Mouse (Mus musculus): ENCODE measurements around the gene Phactr4. TPM values are rescaled to one million over a fixed set of nuclear protein-coding genes. Genes with fewer than 3 reads are reported as not detected.

Gene Phactr4
- polyA plus RNA-seq, 1 experiment from 2014 or later: 9.9 TPM

DNA sequence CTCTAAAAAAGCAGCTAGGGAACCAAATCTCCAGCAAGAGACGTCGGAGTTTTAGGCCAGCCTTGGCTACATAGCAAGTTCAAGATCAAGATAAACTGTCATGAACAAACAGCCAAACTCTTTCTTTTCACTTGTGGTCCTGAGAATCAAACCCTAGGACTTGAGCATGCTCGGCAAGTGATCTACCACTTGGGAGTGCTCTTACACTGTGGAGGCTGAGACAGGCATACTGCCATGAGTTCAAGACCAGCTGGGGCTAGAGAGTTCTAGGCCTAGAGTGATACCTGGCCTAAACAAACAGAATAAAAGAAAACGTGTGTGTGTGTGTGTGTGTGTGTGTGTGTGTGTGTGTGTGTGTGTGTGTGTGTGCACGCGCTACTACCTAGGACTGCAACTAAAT, 31.9 kb upstream of the Phactr4 start:
- 75% methylated on average over 6 of the region's 6 CpGs for WGBS (ENCODE audit: insufficient replicate concordance)
- no peak for ATAC-seq (ENCODE audit: low read depth)
- no peak overlapping the region for H3K9ac ChIP-seq (ENCODE audit: low read depth, low read length)
- H3K4me1 ChIP-seq (ENCODE audit: control insufficient read depth, low read depth, low read length): peaks cover 4% of the 10 kb centered on the region
- no peaks in the 10 kb centered on the region for H3K9me3 ChIP-seq (replicated peaks; ENCODE audit: control insufficient read depth, low read length)
- no peak overlapping the region for H3K4me3 ChIP-seq (ENCODE audit: low read depth, low read length)
- H3K36me3 ChIP-seq (ENCODE audit: control insufficient read depth, insufficient read depth): peaks cover 11% of the 10 kb centered on the region
- H3K27ac ChIP-seq (ENCODE audit: low read length): no peak overlapping the region
- H3K4me2 ChIP-seq (ENCODE audit: low read depth, low read length): no peak overlapping the region
- H3K27me3 ChIP-seq (ENCODE audit: control insufficient read depth, insufficient read depth, low read depth, low read length): no peaks in the 10 kb centered on the region

DNA sequence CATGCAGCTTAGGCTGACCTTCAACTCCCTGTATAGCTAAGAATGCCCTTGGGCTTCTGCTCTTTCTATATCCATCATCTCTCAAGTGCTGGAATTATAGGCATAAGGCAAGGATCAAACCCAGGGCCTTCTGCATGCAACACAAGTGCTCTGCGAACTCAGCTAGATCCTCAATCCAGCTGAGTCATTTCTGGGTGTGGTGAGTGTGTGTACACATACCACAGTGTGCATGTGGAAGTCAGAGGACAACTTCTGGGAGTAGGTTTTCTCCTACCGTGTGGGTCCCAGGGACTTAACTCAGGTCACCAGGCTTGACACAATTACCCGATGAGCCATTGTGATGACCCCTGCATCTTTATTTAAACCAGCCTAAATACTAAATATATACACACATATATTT, 27.5 kb upstream of the Phactr4 start:
- no peaks in the 10 kb centered on the region for H3K9me3 ChIP-seq (replicated peaks; ENCODE audit: control insufficient read depth, low read length)
- H3K4me3 ChIP-seq (ENCODE audit: low read depth, low read length): no peak overlapping the region
- no peak overlapping the region for H3K27ac ChIP-seq (ENCODE audit: low read length)
- 57% methylated on average over 3 of the region's 3 CpGs for WGBS (ENCODE audit: insufficient replicate concordance)
- H3K36me3 ChIP-seq (ENCODE audit: control insufficient read depth, insufficient read depth): no peaks in the 10 kb centered on the region
- peaks cover 4% of the 10 kb centered on the region for H3K4me1 ChIP-seq (ENCODE audit: control insufficient read depth, low read depth, low read length)
- no peaks in the 10 kb centered on the region for H3K27me3 ChIP-seq (ENCODE audit: control insufficient read depth, insufficient read depth, low read depth, low read length)
- H3K9ac ChIP-seq (ENCODE audit: low read depth, low read length): no peak overlapping the region
- H3K4me2 ChIP-seq (ENCODE audit: low read depth, low read length): no peak overlapping the region
- peak; percentile 43; the same call in 1 of the 2 replicates for ATAC-seq (ENCODE audit: low read depth)

DNA sequence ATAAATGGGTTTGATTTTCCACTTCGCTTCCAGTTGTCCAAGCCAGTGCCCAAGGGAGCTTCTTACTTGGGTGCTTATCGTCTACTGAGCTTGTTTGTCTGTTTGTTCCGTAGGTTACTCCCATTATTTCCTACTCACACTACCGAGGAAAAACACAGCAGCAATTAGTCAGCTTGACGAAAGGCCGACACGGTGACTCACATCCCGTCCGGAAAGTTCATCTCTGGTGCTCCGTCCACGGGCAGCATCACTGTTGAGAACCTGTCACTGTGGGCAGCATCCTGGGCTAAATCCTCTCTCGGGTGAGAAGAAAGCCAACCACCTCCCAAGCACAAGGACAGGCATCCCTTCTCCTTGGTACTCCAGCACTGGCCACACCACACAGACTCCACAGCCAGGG, 23.8 kb upstream of the Phactr4 start:
- ATAC-seq (ENCODE audit: low read depth): no peak
- Histone ChIP-seq H3K36me3 (ENCODE audit: control insufficient read depth, insufficient read depth) (no peaks in the 10 kb centered on the region), H3K4me3 (ENCODE audit: low read depth, low read length) (no peak overlapping the region), H3K27ac (ENCODE audit: low read length) (no peak overlapping the region), H3K4me2 (ENCODE audit: low read depth, low read length) (no peak overlapping the region), H3K4me1 (ENCODE audit: control insufficient read depth, low read depth, low read length) (peaks cover 4% of the 10 kb centered on the region), H3K9me3 (replicated peaks; ENCODE audit: control insufficient read depth, low read length) (no peaks in the 10 kb centered on the region), H3K9ac (ENCODE audit: low read depth, low read length) (no peak overlapping the region), H3K27me3 (ENCODE audit: control insufficient read depth, insufficient read depth, low read depth, low read length) (no peaks in the 10 kb centered on the region)
- 60% methylated on average over 12 of the region's 12 CpGs for WGBS (ENCODE audit: insufficient replicate concordance)

DNA sequence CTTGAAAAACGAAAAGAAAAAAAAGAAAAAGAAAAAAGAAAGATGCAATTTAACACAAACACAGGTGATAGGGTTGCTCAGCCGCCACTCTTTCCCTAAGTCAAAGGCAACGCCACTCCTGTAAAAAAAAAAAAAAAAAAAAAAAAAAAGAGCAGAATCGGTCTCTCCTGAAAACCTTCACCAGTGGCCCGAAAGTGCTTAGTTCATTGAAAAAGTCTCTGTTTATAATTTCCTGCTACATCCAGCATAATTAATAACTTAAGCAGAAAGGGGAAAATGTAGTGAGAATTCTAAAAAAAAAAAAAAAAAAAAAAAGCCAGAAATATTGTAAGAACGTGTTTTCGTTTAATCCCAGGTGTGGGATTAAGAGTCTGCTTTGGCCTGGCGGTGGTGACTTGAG, 22.2 kb upstream of the Phactr4 start:
- H3K9ac ChIP-seq (ENCODE audit: low read depth, low read length): no peak overlapping the region
- no peak overlapping the region for H3K4me3 ChIP-seq (ENCODE audit: low read depth, low read length)
- H3K4me2 ChIP-seq (ENCODE audit: low read depth, low read length): no peak overlapping the region
- no peak for ATAC-seq (ENCODE audit: low read depth)
- WGBS (ENCODE audit: insufficient replicate concordance): 72% methylated on average over 8 of the region's 8 CpGs
- peaks cover under 1% of the 10 kb centered on the region; the same call in 1 of the 2 replicates for H3K4me1 ChIP-seq (ENCODE audit: control insufficient read depth, low read depth, low read length)
- H3K27me3 ChIP-seq (ENCODE audit: control insufficient read depth, insufficient read depth, low read depth, low read length): no peaks in the 10 kb centered on the region
- no peak overlapping the region for H3K27ac ChIP-seq (ENCODE audit: low read length)
- H3K9me3 ChIP-seq (replicated peaks; ENCODE audit: control insufficient read depth, low read length): no peaks in the 10 kb centered on the region
- H3K36me3 ChIP-seq (ENCODE audit: control insufficient read depth, insufficient read depth): no peaks in the 10 kb centered on the region

DNA sequence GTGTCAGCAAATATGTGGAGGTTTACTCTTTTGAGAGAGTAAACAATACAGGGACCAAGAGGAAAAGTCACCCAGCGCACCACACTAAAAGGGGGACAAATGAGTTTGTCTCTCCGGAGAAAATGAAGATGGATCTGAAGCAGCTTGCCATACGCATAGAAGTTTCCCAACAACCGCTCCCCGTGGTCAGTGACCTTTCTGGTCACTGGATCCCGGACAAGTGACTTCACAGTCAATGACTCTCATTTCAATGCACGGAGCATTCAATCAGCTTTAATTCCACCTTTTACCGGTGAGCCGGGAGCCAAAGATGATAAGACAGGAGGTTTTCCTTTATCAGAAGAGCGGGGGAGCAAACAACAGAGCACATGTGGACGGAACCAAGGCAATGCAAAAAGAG, 15.6 kb upstream of the Phactr4 start:
- no peaks in the 10 kb centered on the region for H3K9me3 ChIP-seq (replicated peaks; ENCODE audit: control insufficient read depth, low read length)
- no peak overlapping the region for H3K9ac ChIP-seq (ENCODE audit: low read depth, low read length)
- 41% methylated on average over 11 of the region's 11 CpGs for WGBS (ENCODE audit: insufficient replicate concordance)
- no peak overlapping the region for H3K27ac ChIP-seq (ENCODE audit: low read length)
- peak overlapping the region; percentile 38; the same call in 1 of the 2 replicates for H3K4me2 ChIP-seq (ENCODE audit: low read depth, low read length)
- H3K36me3 ChIP-seq (ENCODE audit: control insufficient read depth, insufficient read depth): no peaks in the 10 kb centered on the region
- no peaks in the 10 kb centered on the region for H3K27me3 ChIP-seq (ENCODE audit: control insufficient read depth, insufficient read depth, low read depth, low read length)
- no peak for ATAC-seq (ENCODE audit: low read depth)
- peaks cover 8% of the 10 kb centered on the region for H3K4me1 ChIP-seq (ENCODE audit: control insufficient read depth, low read depth, low read length)
- no peak overlapping the region for H3K4me3 ChIP-seq (ENCODE audit: low read depth, low read length)

DNA sequence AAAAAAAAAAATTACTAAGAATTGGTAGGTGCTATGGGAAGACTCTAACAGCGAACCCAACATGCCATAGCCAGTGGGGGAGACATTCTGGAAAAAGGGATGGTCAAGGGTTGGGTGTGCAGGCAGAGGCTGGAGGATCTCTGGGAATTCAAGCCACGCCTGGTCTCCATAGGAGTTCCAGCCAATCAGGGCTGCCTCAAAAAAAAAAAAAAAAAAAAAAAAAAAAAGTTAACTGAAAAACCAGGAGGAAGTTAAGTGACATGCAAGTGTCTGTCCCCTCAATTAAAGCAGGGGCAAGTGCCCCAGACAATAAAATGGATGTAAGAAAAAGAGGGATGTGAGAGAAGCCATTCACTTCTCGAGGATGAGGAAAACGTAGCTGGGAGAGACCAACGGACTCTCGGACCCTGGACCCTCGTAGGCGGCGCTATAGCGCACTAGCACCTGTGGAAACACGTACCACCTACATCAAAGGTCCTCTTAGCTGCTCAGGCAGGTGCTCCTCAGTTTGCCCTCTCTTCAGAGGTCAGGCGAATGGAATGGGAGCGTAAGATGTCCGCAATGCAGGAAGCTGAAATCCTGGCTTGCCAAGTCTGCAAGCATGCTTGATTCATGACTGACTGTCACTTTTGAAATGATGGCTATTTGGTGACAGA, 10.6 kb upstream of the Phactr4 start:
- H3K27ac ChIP-seq (ENCODE audit: low read length): no peak overlapping the region
- H3K9me3 ChIP-seq (replicated peaks; ENCODE audit: control insufficient read depth, low read length): no peaks in the 10 kb centered on the region
- H3K9ac ChIP-seq (ENCODE audit: low read depth, low read length): no peak overlapping the region
- H3K4me2 ChIP-seq (ENCODE audit: low read depth, low read length): peak overlapping the region; percentile 31
- no peaks in the 10 kb centered on the region for H3K36me3 ChIP-seq (ENCODE audit: control insufficient read depth, insufficient read depth)
- WGBS (ENCODE audit: insufficient replicate concordance): 11% methylated on average over 14 of the region's 14 CpGs
- H3K27me3 ChIP-seq (ENCODE audit: control insufficient read depth, insufficient read depth, low read depth, low read length): peaks cover 2% of the 10 kb centered on the region; the same call in 1 of the 2 replicates
- ATAC-seq (ENCODE audit: low read depth): no peak
- H3K4me1 ChIP-seq (ENCODE audit: control insufficient read depth, low read depth, low read length): peaks cover 20% of the 10 kb centered on the region
- H3K4me3 ChIP-seq (ENCODE audit: low read depth, low read length): peak overlapping the region; percentile 1; the same call in 1 of the 2 replicates

DNA sequence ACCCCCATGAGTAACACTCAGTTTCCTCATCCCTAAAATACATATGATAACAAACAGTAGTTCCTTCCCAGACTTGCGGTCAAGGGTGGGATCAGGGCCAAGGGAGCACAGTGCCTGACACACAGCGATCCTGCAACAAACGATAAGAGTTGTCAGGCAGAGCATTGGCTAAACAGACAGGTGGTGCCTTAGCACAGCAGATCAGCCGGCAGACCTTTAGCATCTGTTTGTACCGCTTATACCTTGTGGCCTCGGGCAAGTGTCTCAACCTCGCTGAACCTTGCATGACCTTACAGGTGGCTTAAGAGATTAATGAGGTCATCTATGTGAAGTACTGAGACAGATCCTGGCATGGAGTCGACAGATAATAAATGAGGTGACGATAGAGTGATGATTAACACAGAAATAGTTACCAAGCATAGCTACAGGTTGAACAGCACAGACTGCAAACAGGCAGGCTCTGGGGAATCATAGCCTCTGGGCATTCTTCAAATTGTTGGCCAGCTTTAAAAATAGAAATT, 5.8 kb upstream of the Phactr4 start:
- Histone ChIP-seq H3K4me1 (ENCODE audit: control insufficient read depth, low read depth, low read length) (peaks cover 42% of the 10 kb centered on the region), H3K4me3 (ENCODE audit: low read depth, low read length) (peak overlapping the region; percentile 12), H3K9me3 (replicated peaks; ENCODE audit: control insufficient read depth, low read length) (peaks cover 3% of the 10 kb centered on the region; the same call in 1 of the 2 replicates), H3K27me3 (ENCODE audit: control insufficient read depth, insufficient read depth, low read depth, low read length) (peaks cover 2% of the 10 kb centered on the region; the same call in 1 of the 2 replicates), H3K9ac (ENCODE audit: low read depth, low read length) (peak overlapping the region; percentile 42), H3K27ac (ENCODE audit: low read length) (peak overlapping the region; percentile 90), H3K36me3 (ENCODE audit: control insufficient read depth, insufficient read depth) (no peaks in the 10 kb centered on the region), H3K4me2 (ENCODE audit: low read depth, low read length) (peak overlapping the region; percentile 61)
- peak; percentile 97 for ATAC-seq (ENCODE audit: low read depth)
- 9% methylated on average over 9 of the region's 9 CpGs for WGBS (ENCODE audit: insufficient replicate concordance)

DNA sequence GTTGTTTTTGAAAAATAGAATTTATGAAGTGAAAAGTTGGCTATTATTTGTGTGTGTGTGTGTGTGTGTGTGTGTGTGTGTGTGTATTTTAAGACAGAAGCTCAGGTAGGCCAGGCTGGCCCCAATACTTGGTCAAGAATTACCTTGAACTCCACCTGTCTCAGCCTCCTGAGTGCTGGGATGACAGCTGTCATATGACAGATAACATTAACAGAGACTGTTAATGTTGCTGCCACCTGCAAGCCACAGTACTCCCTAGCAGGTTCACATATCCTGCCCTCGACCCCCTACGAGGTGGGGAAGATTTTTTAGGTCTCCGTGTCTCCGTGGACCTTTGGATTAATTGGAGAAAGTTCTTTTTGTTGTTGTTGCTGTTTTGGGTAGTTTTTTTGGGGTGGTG, 5.2 kb upstream of the Phactr4 start:
- Histone ChIP-seq H3K4me3 (ENCODE audit: low read depth, low read length) (peak overlapping the region; percentile 12), H3K4me2 (ENCODE audit: low read depth, low read length) (peak overlapping the region; percentile 61), H3K27ac (ENCODE audit: low read length) (peak overlapping the region; percentile 90), H3K36me3 (ENCODE audit: control insufficient read depth, insufficient read depth) (no peaks in the 10 kb centered on the region), H3K9me3 (replicated peaks; ENCODE audit: control insufficient read depth, low read length) (peaks cover 3% of the 10 kb centered on the region; the same call in 1 of the 2 replicates), H3K27me3 (ENCODE audit: control insufficient read depth, insufficient read depth, low read depth, low read length) (peaks cover 2% of the 10 kb centered on the region; the same call in 1 of the 2 replicates), H3K9ac (ENCODE audit: low read depth, low read length) (peak overlapping the region; percentile 23; the same call in 1 of the 2 replicates), H3K4me1 (ENCODE audit: control insufficient read depth, low read depth, low read length) (peaks cover 42% of the 10 kb centered on the region)
- 52% methylated on average over 4 of the region's 4 CpGs for WGBS (ENCODE audit: insufficient replicate concordance)
- ATAC-seq (ENCODE audit: low read depth): peak; percentile 40

DNA sequence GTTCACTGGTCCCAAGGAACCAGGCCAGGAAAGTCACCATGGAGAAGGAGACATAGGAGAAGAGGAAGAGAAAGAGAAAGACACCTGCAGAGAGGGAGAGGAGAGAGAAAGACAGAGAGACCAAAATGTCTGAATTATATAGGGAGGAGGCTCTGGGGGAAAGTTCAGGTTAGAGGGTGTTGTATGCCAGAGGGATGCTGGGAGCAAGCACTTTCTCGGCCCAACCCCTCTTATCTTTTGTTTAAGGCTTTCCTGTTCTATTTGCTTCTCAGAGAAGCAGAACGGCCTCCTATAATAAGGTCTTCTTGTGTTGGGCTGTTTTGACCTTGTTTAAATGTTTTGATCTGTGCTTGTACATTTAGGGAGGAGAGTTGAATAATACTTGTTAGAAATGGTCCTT, 3.7 kb upstream of the Phactr4 start:
- Histone ChIP-seq H3K36me3 (ENCODE audit: control insufficient read depth, insufficient read depth) (no peaks in the 10 kb centered on the region), H3K4me2 (ENCODE audit: low read depth, low read length) (peak overlapping the region; percentile 20; the same call in 1 of the 2 replicates), H3K27me3 (ENCODE audit: control insufficient read depth, insufficient read depth, low read depth, low read length) (no peaks in the 10 kb centered on the region), H3K4me1 (ENCODE audit: control insufficient read depth, low read depth, low read length) (peaks cover 46% of the 10 kb centered on the region), H3K9ac (ENCODE audit: low read depth, low read length) (no peak overlapping the region), H3K27ac (ENCODE audit: low read length) (peak overlapping the region; percentile 79), H3K4me3 (ENCODE audit: low read depth, low read length) (no peak overlapping the region), H3K9me3 (replicated peaks; ENCODE audit: control insufficient read depth, low read length) (peaks cover 3% of the 10 kb centered on the region; the same call in 1 of the 2 replicates)
- WGBS (ENCODE audit: insufficient replicate concordance): 12% methylated on average over 2 of the region's 2 CpGs
- no peak for ATAC-seq (ENCODE audit: low read depth)
